Mouse (Mus musculus) layer of hippocampus, adult 11-12 months (tissue): Measurements from ENCODE around the gene Mri1.
"Not testable (repeated sequence)": the region's sequence is repeated elsewhere in the genome, so short reads cannot be mapped to it uniquely, and the experiment has no call there.

Experiments
- DNase-seq: peaks from one replicate; pipeline ENCODE4 v3.0.0; 2022; ENCODE audit warnings: low spot score

The Mri1 gene

GRCm38 (mm10) chr8:84256822-84257610 lies at the start of gene Mri1:
Gene Mri1 (minus strand): TSS chr8:84257326.
- peak; percentile 78 for DNase-seq

- DNase-seq: no peak
Measured at GRCm38 (mm10) chr8:84303951-84304350, 46.8 kb upstream of the Mri1 start.

GRCm38 (mm10) chr8:84297029-84297785 lies 40.1 kb upstream of the Mri1 start:
- DNase-seq: no peak

GRCm38 (mm10) chr8:84291688-84292087 lies 34.6 kb upstream of the Mri1 start:
- no peak for DNase-seq

GRCm38 (mm10) chr8:84291086-84291485 lies 34.0 kb upstream of the Mri1 start:
- no peak for DNase-seq

GRCm38 (mm10) chr8:84288892-84289291 lies 31.8 kb upstream of the Mri1 start:
- DNase-seq: no peak

- not testable (repeated sequence) for DNase-seq
Measured at GRCm38 (mm10) chr8:84285665-84286064, 28.5 kb upstream of the Mri1 start.

GRCm38 (mm10) chr8:84284608-84285063 lies 27.5 kb upstream of the Mri1 start:
- DNase-seq: no peak

GRCm38 (mm10) chr8:84280777-84281176 lies 23.7 kb upstream of the Mri1 start:
- DNase-seq: no peak

- DNase-seq: no peak
Measured at GRCm38 (mm10) chr8:84276447-84276846, 19.3 kb upstream of the Mri1 start.

GRCm38 (mm10) chr8:84273968-84274367 lies 16.8 kb upstream of the Mri1 start:
- no peak for DNase-seq

- DNase-seq: no peak
Measured at GRCm38 (mm10) chr8:84272302-84272701, 15.2 kb upstream of the Mri1 start.

- DNase-seq: peak; percentile 100
Measured at GRCm38 (mm10) chr8:84269950-84270773, 13.0 kb upstream of the Mri1 start, which contains the start of gene Ccdc130. Gene Ccdc130 (minus strand): TSS chr8:84270380.

- DNase-seq: no peak
Measured at GRCm38 (mm10) chr8:84261098-84261497, 4.0 kb upstream of the Mri1 start.

- DNase-seq: no peak
Measured at GRCm38 (mm10) chr8:84256458-84256821, 686 bp downstream of the Mri1 start.

- DNase-seq: no peak
Measured at GRCm38 (mm10) chr8:84255858-84256257, 1.3 kb downstream of the Mri1 start.

- peak; percentile 89 for DNase-seq
Measured at GRCm38 (mm10) chr8:84249257-84250170, 7.6 kb downstream of the Mri1 start, which contains the start of gene D8Ertd738e. Gene D8Ertd738e (minus strand): TSS chr8:84249719.

- DNase-seq: no peak
Measured at GRCm38 (mm10) chr8:84241821-84242220, 15.3 kb downstream of the Mri1 start.

- DNase-seq: no peak
Measured at GRCm38 (mm10) chr8:84241167-84241566, 16.0 kb downstream of the Mri1 start.

GRCm38 (mm10) chr8:84237542-84238229 lies 19.4 kb downstream of the Mri1 start:
- DNase-seq: no peak
